Mouse (Mus musculus): ENCODE results near the gene Dcp1b.

DNA sequence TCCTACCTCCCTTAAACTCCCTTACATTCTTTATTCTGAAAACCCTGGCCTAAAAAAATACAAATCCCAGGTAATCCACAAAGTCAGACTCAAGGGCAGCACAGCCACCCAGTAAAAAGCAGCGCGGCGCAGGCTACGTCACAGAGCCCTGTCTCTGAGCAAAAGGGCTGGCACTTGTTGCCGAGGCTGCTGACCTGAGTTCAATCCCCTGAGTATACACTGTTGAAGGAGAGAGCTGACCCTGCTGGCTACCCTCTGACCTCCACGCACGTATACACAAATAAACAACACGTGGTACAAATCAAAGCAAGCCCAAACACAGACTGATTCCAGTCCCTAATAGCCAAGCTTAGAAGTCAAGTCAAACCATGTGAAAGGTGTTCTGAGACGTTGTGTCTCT, 19.1 kb downstream of the Dcp1b start:
- TF ChIP-seq CTCF (IDR thresholded peaks at IDR 0.05; ENCODE audit: low read depth) (no peak), EP300 (IDR thresholded peaks at IDR 0.05; ENCODE audit: low read depth) (no peak)
